Mouse (Mus musculus): ENCODE measurements around the gene Tsr1.
A peak's percentile ranks its signal among the peaks of the same experiment; 100 is the strongest.

The Tsr1 gene

GRCm38 (mm10) chr11:74896901-74897677 lies 782 bp upstream of the Tsr1 start, which contains the start of gene Sgsm2:
Sgsm2 (minus strand) TSS chr11:74897060.
- DNase-seq (ENCODE audit: low read depth), result peak; percentile 25

- DNase-seq (ENCODE audit: low read depth), result no peak
These were observed 601 bp downstream of the Tsr1 start for GRCm38 (mm10) chr11:74898517-74898827.

- DNase-seq (ENCODE audit: low read depth), result no peak
These were observed 3.7 kb downstream of the Tsr1 start for GRCm38 (mm10) chr11:74901555-74901954.

DNA sequence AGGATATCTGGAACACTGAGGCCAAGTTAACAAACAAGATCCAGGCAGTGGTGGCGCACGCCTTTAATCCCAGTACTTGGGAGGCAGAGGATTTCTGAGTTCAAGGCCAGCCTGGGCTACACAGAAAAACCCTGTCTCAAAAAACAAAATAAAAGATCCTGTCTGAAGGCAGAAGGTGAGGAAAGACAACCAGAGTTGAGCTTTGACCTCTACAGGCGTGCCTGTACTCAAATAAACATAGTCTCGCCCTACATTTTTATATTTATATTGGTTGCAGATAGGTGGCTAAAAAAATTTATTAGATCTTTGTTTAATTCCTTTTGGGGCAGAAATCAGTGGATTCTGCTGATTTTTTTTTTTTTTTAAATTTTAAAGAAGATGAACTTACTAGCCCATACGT lies 4.5 kb downstream of the Tsr1 start:
- DNase-seq (ENCODE audit: low read depth), result no peak

- DNase-seq (ENCODE audit: low read depth), result no peak
These were observed 10.0 kb downstream of the Tsr1 start for GRCm38 (mm10) chr11:74907850-74908249.

- no peak for DNase-seq (ENCODE audit: low read depth)
These were observed 10.9 kb downstream of the Tsr1 start for GRCm38 (mm10) chr11:74908618-74909399.

DNA sequence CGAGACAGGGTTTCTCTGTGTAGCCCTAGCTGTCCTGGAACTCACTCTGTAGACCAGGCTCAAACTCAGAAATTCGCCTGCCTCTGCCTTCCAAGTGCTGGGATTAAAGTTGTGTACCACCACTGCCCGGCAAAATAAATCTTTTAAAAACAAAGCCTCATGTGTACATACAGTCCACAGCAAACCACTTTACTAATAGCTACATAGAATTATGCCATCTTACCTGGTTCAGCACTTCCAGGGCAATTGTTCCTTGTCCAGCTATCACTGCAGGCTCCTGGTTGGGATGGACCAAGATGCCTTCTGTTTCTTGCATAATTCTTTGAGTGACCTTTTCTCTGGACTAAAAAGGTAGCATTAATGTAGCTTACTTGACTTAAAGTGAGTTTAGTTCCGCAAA lies 12.1 kb downstream of the Tsr1 start:
- no peak for DNase-seq (ENCODE audit: low read depth)

GRCm38 (mm10) chr11:74912492-74912891 lies 14.6 kb downstream of the Tsr1 start:
- no peak for DNase-seq (ENCODE audit: low read depth)

GRCm38 (mm10) chr11:74919249-74919648 lies 21.4 kb downstream of the Tsr1 start:
- no peak for DNase-seq (ENCODE audit: low read depth)

- no peak for DNase-seq (ENCODE audit: low read depth)
These were observed 26.3 kb downstream of the Tsr1 start for GRCm38 (mm10) chr11:74924149-74924548.

DNA sequence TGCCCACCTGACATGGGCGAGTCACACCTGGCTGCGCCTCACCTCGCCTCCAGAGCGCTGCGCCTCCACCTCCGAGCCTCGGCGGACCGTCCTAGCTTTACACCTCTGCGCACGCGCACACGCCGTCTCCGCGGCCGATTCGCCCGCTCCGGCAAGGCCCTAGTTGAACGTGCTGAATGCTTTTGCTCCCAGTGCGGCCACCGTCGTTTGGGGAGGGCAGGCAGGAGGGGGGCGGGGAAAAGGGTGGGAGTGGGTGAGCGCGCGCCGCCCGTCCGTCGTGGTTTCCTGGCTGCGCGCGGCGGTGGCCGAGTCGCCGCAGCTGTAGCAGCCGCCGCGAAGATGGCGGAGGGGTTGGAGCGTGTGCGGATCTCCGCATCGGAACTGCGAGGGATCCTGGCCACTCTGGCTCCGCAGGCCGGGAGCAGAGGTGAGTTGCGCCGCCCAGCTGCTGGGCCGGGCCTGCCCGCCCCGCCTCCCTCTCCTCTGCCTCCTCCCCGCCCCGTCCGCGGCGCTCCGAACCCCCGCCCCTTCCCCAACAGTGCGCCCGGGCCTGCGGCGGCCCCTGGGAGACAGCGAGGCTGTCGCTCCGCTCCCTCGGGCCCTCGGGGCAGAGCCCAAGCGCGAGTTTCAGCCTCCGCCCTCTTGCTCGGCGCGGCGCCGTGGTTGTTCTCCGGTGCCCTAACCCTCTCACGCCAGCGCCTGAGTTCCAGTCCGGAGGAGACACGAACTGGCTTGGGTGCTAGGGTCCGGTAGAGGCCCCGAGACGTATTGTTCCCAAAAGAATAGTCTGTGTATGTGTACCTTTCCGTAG lies 27.9 kb downstream of the Tsr1 start, which contains the start of the genes Smg6 and Srr:
Smg6 (plus strand) TSS at position 247 of the 811 bp plus-strand sequence.
Srr (minus strand) TSS at position 372 of the 811 bp plus-strand sequence.
- DNase-seq (ENCODE audit: low read depth), result peak; percentile 91

DNA sequence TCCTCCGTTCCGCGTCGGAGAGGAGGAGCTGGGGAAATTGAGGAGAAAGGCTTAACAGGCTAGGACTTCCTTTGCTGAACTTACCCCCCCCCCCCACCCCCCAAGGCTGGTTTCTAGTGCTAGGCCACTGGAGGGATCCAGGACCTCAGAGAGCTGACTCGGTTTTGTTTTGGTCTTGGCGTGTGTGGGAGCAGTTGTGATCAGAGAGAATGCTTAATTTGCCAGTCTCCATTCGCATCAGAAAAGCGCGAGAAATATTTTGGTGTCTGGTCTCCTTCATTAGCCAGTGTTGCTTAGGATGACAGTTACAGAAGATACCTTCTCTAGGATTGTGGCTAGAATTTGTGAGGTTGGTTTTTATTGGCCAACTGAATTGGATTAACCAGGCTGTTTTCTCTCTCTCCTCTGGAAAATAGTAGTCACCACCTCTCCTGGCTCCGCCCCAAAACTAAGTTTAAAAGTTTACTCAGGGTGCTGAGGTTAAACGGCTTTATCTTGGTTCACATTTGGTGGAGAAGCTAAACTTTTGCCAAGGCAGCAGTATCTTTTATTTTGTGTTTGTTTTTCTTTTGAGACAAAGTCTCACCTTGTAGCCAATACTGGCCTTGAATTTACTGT lies 28.6 kb downstream of the Tsr1 start:
- DNase-seq (ENCODE audit: low read depth), result peak; percentile 68

GRCm38 (mm10) chr11:74927236-74927725 lies 29.4 kb downstream of the Tsr1 start:
- no peak for DNase-seq (ENCODE audit: low read depth)

GRCm38 (mm10) chr11:74929111-74929510 lies 31.2 kb downstream of the Tsr1 start:
- no peak for DNase-seq (ENCODE audit: low read depth)

DNA sequence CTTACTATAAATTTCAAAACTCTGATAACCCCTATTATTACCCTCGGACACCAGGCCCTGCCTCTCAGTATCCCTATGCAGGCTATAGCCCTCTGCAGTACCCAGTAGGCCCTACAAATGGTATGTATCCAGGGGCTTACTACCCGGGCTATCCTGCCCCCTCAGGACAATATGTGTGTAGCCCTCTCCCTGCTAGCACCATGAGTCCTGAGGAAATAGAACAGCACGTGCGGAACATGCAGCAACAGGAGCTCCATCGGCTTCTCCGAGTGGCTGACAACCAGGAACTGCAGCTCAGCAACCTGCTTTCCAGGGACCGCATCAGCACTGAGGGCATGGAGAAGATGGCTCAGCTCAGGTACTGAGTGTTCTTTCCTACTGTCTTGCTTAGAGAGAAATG lies 32.5 kb downstream of the Tsr1 start:
- no peak for DNase-seq (ENCODE audit: low read depth)

DNA sequence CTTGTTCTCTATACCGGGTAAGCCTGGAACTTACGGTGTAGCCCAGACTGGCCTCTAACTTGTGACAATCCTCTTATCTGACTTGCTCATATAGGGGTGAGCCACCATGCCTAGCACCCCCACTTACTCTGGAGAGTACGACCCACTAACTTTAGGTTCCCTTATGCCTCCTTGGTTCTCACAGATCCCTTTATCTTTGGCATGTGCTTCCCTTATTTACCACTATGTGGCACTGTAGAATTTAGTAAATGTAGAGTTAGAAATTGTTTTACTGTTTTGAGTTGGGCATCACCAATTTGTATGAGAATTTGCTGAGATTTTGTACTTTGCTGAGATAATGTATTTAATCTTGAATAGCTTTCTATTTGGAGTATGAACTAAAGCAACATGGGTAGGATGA lies 48.5 kb downstream of the Tsr1 start:
- DNase-seq (ENCODE audit: low read depth), result peak; percentile 43

DNA sequence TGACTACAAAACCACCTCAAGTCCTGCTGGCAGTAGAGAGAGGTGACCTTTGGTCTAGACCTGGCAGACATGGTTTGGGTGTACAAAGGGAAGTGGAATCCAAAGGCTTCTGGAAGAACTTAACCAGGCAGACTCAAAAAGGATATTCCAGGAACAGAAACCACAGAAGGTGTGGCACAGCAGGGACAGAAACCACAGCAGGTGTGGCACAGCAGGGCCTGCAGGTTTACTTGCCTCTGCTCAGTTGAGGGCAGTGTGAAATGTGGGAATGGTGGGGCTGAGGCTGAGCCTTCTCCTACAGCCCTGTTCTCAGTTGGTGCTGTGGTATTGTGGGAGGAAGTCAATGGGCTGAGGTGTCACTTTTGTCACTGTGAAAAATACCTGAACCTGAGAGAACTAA lies 57.0 kb downstream of the Tsr1 start:
- DNase-seq (ENCODE audit: low read depth), result no peak

GRCm38 (mm10) chr11:74956006-74956405 lies 58.1 kb downstream of the Tsr1 start:
- no peak for DNase-seq (ENCODE audit: low read depth)

DNA sequence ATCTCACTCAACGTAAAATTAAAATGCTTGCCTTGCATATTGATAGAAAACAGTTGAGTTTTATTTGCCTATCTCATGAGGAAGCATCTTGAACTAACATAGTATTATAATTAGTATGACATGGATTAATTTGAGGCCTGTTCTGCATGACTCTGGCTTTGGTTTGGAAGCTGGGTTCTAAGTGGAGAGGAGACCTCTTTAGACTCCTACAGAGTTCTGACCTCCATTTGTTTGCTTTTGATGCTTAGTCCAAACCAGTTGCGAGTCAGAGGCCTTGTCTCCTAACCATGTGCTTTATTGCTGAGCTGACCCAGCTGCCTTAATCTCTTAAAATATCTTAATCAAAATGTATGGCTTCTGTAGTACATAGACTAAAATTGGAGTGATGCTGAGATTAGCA lies 59.7 kb downstream of the Tsr1 start:
- DNase-seq (ENCODE audit: low read depth), result no peak

All from c-Kit-positive CD71-negative TER-119-negative erythroid progenitor cells, embryonic 14.5 days (primary cell).